Mouse (Mus musculus) right cerebral cortex, postnatal 36 days (tissue): ENCODE results near the gene Trabd.

Source experiments
- DNase-seq, 2 experiments: peaks; one replicate each; pipeline ENCODE4 v3.0.0; 2022; ENCODE audit warnings: low spot score in 2 of 2, mixed read lengths in 1 of 2

Gene Trabd

DNA sequence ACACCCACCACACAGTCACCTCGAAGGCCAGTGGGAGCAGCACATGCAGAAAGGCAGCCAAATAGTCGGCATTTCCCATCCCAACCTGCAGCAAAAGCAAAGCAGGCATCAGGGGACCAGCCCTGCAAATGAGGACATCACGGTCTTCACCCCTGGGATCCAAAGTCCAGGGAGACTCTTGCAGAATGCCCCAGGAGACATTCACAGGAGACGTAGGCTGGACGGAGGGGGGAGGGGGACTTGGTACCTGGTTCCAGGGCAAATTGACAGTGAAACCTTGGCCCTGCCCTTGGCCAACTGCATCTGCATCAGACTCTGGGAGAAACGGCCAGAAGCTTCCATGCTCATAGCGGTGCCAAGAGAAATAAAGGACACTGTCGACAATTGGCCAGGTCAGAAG is 51.7 kb downstream of the Trabd start:
- no peak for DNase-seq

DNA sequence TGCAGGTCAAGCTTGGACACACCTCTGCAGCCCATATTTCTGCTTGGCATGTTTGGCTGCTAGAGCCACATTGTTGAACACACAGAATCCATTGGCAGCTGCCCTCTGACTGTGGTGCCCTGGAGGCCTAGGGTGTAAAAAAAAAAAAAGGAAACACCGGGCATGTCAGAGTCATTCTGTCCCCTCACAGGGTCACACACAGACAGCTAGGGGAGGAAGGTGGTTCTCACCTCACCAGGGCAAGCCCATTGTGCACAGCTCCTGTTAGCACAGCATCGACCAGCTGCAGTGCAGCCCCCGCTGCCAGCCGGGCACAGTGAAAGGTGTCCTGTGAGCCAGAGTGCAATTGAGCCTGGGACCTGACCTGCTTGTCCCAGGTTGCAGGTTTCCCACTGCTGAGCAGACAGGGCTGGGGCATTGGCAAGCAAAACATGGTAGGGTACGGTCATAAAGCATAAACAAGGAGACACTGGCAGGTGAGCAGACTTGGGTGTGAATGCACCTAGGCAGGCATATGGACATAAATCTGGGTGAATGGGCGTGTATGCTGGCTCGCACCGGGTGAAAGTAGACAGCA is 52.5 kb downstream of the Trabd start:
- no peak for DNase-seq

DNA sequence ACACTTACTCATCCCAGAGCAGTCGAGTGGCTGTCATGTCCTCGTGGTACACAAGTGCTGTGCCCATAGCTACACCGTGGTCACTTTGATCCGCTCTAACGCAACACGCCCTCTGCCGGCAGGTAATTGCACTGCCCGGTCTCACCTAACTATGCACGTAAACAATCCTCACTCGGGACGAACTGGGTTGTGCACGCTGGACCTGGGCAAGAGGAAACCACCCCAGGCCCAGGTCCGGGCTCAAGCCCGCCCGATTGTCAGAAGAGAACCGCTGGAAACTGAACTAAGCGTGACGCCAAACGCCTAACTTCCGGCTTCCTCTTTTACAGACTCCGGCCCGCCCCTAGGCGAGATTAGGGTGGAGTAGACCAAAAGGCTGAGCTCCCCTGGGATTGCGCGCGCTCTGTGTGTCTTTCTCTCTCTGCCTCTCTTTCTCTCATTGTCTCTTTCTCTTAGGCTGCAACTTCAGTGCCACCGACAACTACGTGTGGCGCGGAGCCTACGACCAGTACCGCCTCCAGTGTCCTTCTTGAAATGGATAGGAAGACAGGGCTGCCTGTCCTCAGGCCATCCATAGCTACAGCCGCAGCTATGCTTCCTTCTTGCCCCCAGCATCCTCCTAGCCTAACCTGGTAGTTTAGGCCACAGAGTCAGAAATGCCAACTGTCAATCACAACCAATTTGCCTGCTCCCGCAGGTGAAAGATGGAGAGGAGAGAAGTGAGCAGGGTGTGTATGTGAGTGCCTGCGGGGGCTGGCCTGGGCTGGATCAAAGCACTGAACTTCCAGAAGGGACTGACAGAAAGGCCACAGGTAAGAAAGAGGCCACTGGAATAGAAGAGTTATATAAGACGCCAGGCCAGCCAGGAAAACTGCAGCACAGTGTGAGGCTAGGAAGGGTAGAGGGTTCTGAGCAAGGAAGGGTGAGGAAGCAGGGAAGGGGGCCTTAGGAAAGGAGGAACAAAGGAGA is 53.7 kb downstream of the Trabd start, which contains the start of gene Hdac10:
Gene Hdac10, minus strand, starts transcription at position 319 of the 969 bp plus-strand sequence.
- peak; percentile 80 to 83 for DNase-seq

DNA sequence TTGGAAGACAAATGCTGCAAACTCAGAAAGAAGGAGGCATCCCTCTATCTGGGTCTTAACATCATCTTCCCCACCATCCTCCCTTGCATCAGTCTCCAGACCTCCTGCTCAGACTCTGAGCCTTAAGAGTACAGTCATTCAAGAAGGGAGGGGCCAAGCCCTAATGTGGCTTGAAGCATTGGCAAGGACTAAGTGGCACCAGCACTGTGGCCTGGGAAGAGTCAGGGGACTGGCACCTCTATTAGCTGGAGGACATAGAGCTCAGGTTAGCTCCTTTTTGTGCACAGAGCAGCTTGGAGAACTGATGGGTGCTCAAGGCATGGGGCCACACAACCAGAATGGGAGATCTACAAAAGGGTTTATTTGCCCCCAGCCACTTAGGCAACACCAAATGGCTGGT is 55.3 kb downstream of the Trabd start:
- DNase-seq: no peak

DNA sequence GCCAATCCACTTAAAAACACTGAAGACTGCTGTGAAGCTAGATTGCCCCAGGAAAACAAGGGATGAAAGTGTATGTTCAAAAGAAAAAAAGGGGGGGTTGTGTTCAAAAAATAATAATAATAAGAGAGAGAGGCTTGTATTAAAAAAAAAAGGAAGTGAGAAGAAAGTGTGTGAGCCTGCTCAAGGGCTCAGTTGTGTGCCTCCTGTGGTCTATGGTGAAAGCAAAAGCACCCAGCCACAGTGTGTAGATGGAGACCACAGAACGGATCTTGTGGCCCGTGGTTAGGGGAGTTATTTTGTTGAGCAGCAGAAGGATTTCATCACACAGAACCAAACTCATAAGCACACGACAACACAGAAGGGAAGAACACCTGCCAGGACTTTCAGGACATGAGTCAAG is 56.4 kb downstream of the Trabd start:
- DNase-seq: no peak
